Mouse (Mus musculus): ENCODE data around the gene Msmp. TPM values are rescaled to one million over a fixed set of nuclear protein-coding genes. Genes with fewer than 3 reads are reported as not detected.

Msmp gene
- total RNA-seq (2021): not detected
- long read RNA-seq, experiment 1: 0 reads
- long read RNA-seq, experiment 2: 0 reads

GRCm38 (mm10) chr4:43584444-43585416 is at the start of gene Msmp:
TSS of gene Msmp (minus strand) at chr4:43584494.
- no peak; the same call in 1 of the 2 replicates for TF ChIP-seq CTCF (IDR thresholded peaks at IDR 0.05)

GRCm38 (mm10) chr4:43633736-43634135 is 49.4 kb upstream of the Msmp start:
- no peak for TF ChIP-seq CTCF (IDR thresholded peaks at IDR 0.05)
- intact Hi-C loops (cut with DNase I): no loop called here
- Histone ChIP-seq H3K27ac (no peak overlapping the region), H3K4me3 (no peak overlapping the region)
- DNase-seq (ENCODE audit: extremely low spot score in 1 of 2, low spot score in 2 of 2): no peak

More at GRCm38 (mm10) chr4:43584444-43585416, at the start of gene Msmp:
- no peak within 1 kb of the TSS for H3K27ac ChIP-seq
- intact Hi-C loops (cut with DNase I): no loop called here
- DNase-seq (ENCODE audit: extremely low spot score in 1 of 2, low spot score in 2 of 2): peak in 1 of 2 experiments; percentile 8
- H3K4me3 ChIP-seq: no peak within 1 kb of the TSS

GRCm38 (mm10) chr4:43633296-43633695 is 49.0 kb upstream of the Msmp start:
- H3K4me3 ChIP-seq: no peak overlapping the region
- H3K27ac ChIP-seq: no peak overlapping the region
- intact Hi-C loops (cut with DNase I): no loop called here
- no peak for TF ChIP-seq CTCF (IDR thresholded peaks at IDR 0.05)
- peak in 1 of 2 experiments; percentile 8 for DNase-seq (ENCODE audit: extremely low spot score in 1 of 2, low spot score in 2 of 2)

- Histone ChIP-seq H3K4me3 (peak overlapping the region; percentile 78), H3K27ac (peak overlapping the region; percentile 88)
- DNase-seq (ENCODE audit: extremely low spot score in 1 of 2, low spot score in 2 of 2): peak; percentile 15 to 30
- TF ChIP-seq CTCF (IDR thresholded peaks at IDR 0.05): no peak
- intact Hi-C loops (cut with DNase I): loop anchor here (1.0 to 2.0 kb wide), 2 partner anchors 36 to 229 kb away; partner anchors contain the start of gene Tmem8b
These were observed 47.9 kb upstream of the Msmp start for GRCm38 (mm10) chr4:43631956-43632920.

DNA sequence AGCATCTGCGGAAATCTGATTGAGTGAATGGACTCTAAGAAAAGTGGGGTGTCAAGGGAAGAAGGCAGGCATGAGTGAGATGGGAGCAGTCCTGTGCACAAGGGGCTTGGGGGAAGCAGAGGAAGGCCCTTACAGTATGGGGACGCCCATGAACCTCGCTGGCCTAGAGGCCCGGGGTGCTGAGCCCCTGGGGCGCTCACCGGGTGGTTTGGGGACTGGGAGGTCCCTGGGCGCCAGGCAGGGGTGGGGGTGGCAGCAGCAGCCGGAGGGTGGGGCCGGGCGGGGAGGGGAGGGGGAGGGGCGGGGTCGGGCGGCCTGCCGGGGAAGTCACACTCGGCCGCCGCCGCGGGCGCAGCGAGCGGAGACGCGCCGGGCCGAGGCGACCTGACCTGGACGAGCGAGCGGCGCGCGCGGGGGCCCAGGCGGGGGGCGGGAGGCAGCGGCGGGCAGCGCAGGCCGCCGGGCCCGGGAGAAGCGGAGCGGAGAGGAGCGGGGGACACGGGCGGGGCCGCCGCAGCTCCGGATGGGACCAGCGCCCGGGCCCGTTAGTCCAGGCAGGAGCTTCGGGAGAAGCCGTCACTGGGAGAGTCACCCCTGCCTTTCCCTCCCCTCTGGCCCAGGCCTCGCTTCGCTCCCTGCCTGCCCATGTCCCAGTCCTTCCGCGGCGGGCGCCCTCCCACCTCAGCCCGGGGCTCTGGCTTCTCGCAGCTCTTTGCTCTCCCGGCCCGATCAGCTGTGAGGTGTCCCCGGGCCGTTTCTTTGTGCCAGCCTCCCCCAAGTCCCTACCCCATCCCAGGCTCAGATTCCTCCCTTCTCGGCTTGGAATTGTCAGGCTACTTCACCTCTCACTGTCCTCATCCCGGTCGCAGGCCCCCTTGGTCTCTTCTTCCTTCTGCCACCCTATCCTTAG is 47.0 kb upstream of the Msmp start, which contains the start of gene Npr2:
Gene Npr2 (plus strand): TSS at position 890 of the 910 bp plus-strand sequence.
- TF ChIP-seq CTCF (IDR thresholded peaks at IDR 0.05): no peak

GRCm38 (mm10) chr4:43630671-43631045 is 46.4 kb upstream of the Msmp start:
- Histone ChIP-seq H3K27ac (peak overlapping the region; percentile 71), H3K4me3 (peak overlapping the region; percentile 78)
- no peak for DNase-seq (ENCODE audit: extremely low spot score in 1 of 2, low spot score in 2 of 2)
- TF ChIP-seq CTCF (IDR thresholded peaks at IDR 0.05): no peak
- intact Hi-C loops (cut with DNase I): loop anchor here (1.0 to 2.0 kb wide), 4 partner anchors 26 to 230 kb away; partner anchors contain the start of genes Hint2 and Tmem8b

More for the DNA sequence above, 47.0 kb upstream of the Msmp start, which contains the start of gene Npr2:
- DNase-seq (ENCODE audit: extremely low spot score in 1 of 2, low spot score in 2 of 2): peak; percentile 38 to 44
- H3K4me3 ChIP-seq: peak within 1 kb of the TSS; percentile 78
- H3K27ac ChIP-seq: peak within 1 kb of the TSS; percentile 88
- intact Hi-C loops (cut with DNase I): loop anchor here (1.0 to 2.0 kb wide), 2 partner anchors 37 to 230 kb away; partner anchors contain the start of gene Tmem8b

- intact Hi-C loops (cut with DNase I): loop anchor here (1.0 to 2.0 kb wide), 3 partner anchors 26 to 231 kb away; partner anchors contain the start of gene Hint2
- Histone ChIP-seq H3K27ac (peak overlapping the region; percentile 71; the same call in 1 of the 2 replicates), H3K4me3 (no peak overlapping the region)
- TF ChIP-seq CTCF (IDR thresholded peaks at IDR 0.05): peak; percentile 89
- DNase-seq (ENCODE audit: extremely low spot score in 1 of 2, low spot score in 2 of 2): peak; percentile 74 to 86
These were observed 45.8 kb upstream of the Msmp start for GRCm38 (mm10) chr4:43630030-43630581.

DNA sequence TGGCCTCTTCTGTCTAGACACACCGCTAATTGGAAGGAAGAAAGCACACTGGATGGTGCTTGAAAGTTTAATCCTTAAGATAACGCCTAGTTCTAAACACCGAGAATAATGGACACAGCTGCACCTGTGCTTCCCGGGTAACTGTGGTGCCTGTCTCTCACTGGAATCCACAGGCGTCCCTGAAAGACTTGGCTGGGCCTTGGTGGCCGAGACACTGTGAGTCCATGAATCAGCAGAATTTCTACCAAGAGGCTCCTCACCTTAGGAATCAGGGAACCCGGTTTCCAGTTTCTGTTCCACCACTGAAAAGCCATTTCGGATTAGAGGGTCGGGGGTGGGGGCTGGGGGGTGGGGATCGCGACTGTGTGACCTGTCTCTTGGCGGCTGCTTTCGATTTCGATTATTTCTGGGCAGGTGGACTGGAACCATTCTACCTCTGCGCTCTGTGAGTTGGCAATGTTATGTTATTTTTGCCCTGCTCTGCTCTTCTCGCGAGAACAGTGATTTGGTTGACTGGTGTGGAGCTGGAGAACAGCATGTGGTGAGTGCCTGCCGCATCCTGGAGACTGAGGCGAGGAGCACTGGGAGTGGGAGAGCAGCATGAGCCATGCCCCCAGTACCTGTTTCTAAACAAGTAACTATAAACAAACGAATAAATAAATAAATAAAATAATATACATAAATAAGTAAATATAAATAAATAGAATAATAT is 45.0 kb upstream of the Msmp start:
- no peak overlapping the region for H3K4me3 ChIP-seq
- intact Hi-C loops (cut with DNase I): no loop called here
- DNase-seq (ENCODE audit: extremely low spot score in 1 of 2, low spot score in 2 of 2): no peak
- no peak for TF ChIP-seq CTCF (IDR thresholded peaks at IDR 0.05)
- no peak overlapping the region for H3K27ac ChIP-seq

- no peak overlapping the region for H3K4me3 ChIP-seq
- intact Hi-C loops (cut with DNase I): no loop called here
- H3K27ac ChIP-seq: no peak overlapping the region
- DNase-seq (ENCODE audit: extremely low spot score in 1 of 2, low spot score in 2 of 2): no peak
- TF ChIP-seq CTCF (IDR thresholded peaks at IDR 0.05): no peak
These were observed 36.0 kb upstream of the Msmp start for GRCm38 (mm10) chr4:43620146-43620778.

All from left cerebral cortex, adult 2 months (tissue).